Comparison of ENCODE assay signal across 10 mouse cellular contexts in genomic region chr15:81562491-81563488, GRCm38 (mm10). TPM values are rescaled to one million over a fixed set of nuclear protein-coding genes. Genes with fewer than 3 reads are reported as not detected.
DNase-seq lines count a peak whose midpoint lies in the region; ATAC-seq lines count a peak whose summit lies in the region.
"Had no signal": no experiment of that assay in that cellular context is flagged by ENCODE, and none has a peak within 500 bp of the region (broad histone marks: within the 10 kb centered on the region; RNA-seq: fewer than 3 reads in every experiment).

No protein-coding gene starts in this region.

- DNase-seq in kidney, adult 18-20 months, result peak; percentile 62
- DNase-seq in R1 (ENCODE audit: low read depth, low spot score), result peak; percentile 50
- DNase-seq in kidney, adult 8-10 months, result peak; percentile 85 to 89
- DNase-seq in ovary, postnatal 36 days (ENCODE audit: low spot score), result no peak
- no peak for DNase-seq in ovary, adult 18-20 months (ENCODE audit: low spot score)
- DNase-seq in right cerebral cortex, postnatal 14 days, result no peak
- DNase-seq: liver, embryonic 13.5 days; right cerebral cortex, adult 18-20 months had no signal

- 38% methylated on average over 9 of the region's 9 CpGs for WGBS in kidney, embryonic 15.5 days
- 43% methylated on average over 9 of the region's 9 CpGs for WGBS in midbrain, embryonic 15.5 days

- H3K27me3 ChIP-seq in kidney, embryonic 15.5 days, result no peaks in the 10 kb centered on the region
- H3K27me3 ChIP-seq in midbrain, embryonic 15.5 days (replicated peaks), result no peaks in the 10 kb centered on the region
- H3K27me3 ChIP-seq: liver, embryonic 13.5 days had no signal

- no peaks in the 10 kb centered on the region for H3K4me1 ChIP-seq in kidney, embryonic 15.5 days
- H3K4me1 ChIP-seq in midbrain, embryonic 15.5 days, result no peaks in the 10 kb centered on the region
- H3K4me1 ChIP-seq: liver, embryonic 13.5 days had no signal

- no peaks in the 10 kb centered on the region for H3K36me3 ChIP-seq in kidney, embryonic 15.5 days
- H3K36me3 ChIP-seq in midbrain, embryonic 15.5 days (replicated peaks), result no peaks in the 10 kb centered on the region
- H3K36me3 ChIP-seq: liver, embryonic 13.5 days had no signal

- no peak overlapping the region for H3K4me3 ChIP-seq in kidney, embryonic 15.5 days (replicated peaks)
- no peak overlapping the region for H3K4me3 ChIP-seq in midbrain, embryonic 15.5 days
- H3K4me3 ChIP-seq: liver, embryonic 13.5 days had no signal

- H3K9ac ChIP-seq in kidney, embryonic 15.5 days, result no peak overlapping the region
- H3K9ac ChIP-seq in midbrain, embryonic 15.5 days, result no peak overlapping the region
- H3K9ac ChIP-seq: liver, embryonic 13.5 days had no signal

- no peaks in the 10 kb centered on the region for H3K9me3 ChIP-seq in kidney, embryonic 15.5 days (replicated peaks)
- no peaks in the 10 kb centered on the region for H3K9me3 ChIP-seq in midbrain, embryonic 15.5 days
- H3K9me3 ChIP-seq: liver, embryonic 13.5 days had no signal

- no peak for ATAC-seq in kidney, embryonic 15.5 days (replicated peaks; ENCODE audit: low FRiP score)
- no peak for ATAC-seq in midbrain, embryonic 15.5 days (replicated peaks)

- H3K4me2 ChIP-seq in kidney, embryonic 15.5 days, result no peak overlapping the region
- no peak overlapping the region for H3K4me2 ChIP-seq in midbrain, embryonic 15.5 days
- H3K4me2 ChIP-seq: liver, embryonic 13.5 days had no signal

- no peak overlapping the region for H3K27ac ChIP-seq in kidney, embryonic 15.5 days
- H3K27ac ChIP-seq in midbrain, embryonic 15.5 days, result peak overlapping the region; percentile 48; the same call in 1 of the 2 replicates
- H3K27ac ChIP-seq: liver, embryonic 13.5 days had no signal

RNA-seq across cellular contexts. Expression of gene Ep300, which starts 22.4 kb away (rescaled TPM):
- polyA plus RNA-seq in kidney, embryonic 15.5 days (2015; fragmentation: Nextera tagmentation; extraction: Ambion mirVana), result 18.6 and 19.0 TPM in 2 replicates
- polyA plus RNA-seq in midbrain, embryonic 15.5 days (2015; fragmentation: Nextera tagmentation; extraction: Ambion mirVana), result 22.7 and 25.7 TPM in 2 replicates

Comparison
In these comparisons a context has a peak if more than half of its experiments do, and no peak if none do; other contexts are left out.
1. DNase-seq: peak in kidney, adult 18-20 months (single experiment), R1 (single experiment) and kidney, adult 8-10 months (2 of 2); none in ovary, postnatal 36 days (single experiment), ovary, adult 18-20 months (single experiment) and right cerebral cortex, postnatal 14 days (single experiment).